Mouse (Mus musculus): ENCODE results near the gene Faf1. TPM values are rescaled to one million over a fixed set of nuclear protein-coding genes. Genes with fewer than 3 reads are reported as not detected.

The Faf1 gene
- polyA plus RNA-seq, 1 experiment from 2014 or later, result 18.5 TPM

GRCm38 (mm10) chr4:109858571-109859392 lies 182.4 kb downstream of the Faf1 start:
- 54% methylated on average over 8 of the region's 8 CpGs for WGBS

GRCm38 (mm10) chr4:109859401-109859800 lies 183.0 kb downstream of the Faf1 start:
- no peak overlapping the region for H3K4me3 ChIP-seq (ENCODE audit: low read length)
- H3K9ac ChIP-seq (ENCODE audit: low read length), result no peak overlapping the region
- H3K27ac ChIP-seq (ENCODE audit: low read length), result no peak overlapping the region
- ATAC-seq (replicated peaks; ENCODE audit: extremely low read depth, insufficient read depth, low FRiP score), result no peak
- WGBS, result 70% methylated on average over 7 of the region's 7 CpGs
- peaks cover 22% of the 10 kb centered on the region for H3K4me1 ChIP-seq (ENCODE audit: control insufficient read depth, insufficient read depth, low read length)
- no peak overlapping the region for H3K4me2 ChIP-seq (ENCODE audit: low read depth, low read length)
- no peaks in the 10 kb centered on the region for H3K9me3 ChIP-seq (replicated peaks; ENCODE audit: control insufficient read depth, low read length)
- H3K27me3 ChIP-seq (ENCODE audit: control insufficient read depth, insufficient read depth, low read length), result no peaks in the 10 kb centered on the region
- H3K36me3 ChIP-seq (ENCODE audit: control insufficient read depth, insufficient read depth), result no peaks in the 10 kb centered on the region

More at GRCm38 (mm10) chr4:109858571-109859392, 182.4 kb downstream of the Faf1 start:
- peaks cover 22% of the 10 kb centered on the region for H3K4me1 ChIP-seq (ENCODE audit: control insufficient read depth, insufficient read depth, low read length)
- H3K9me3 ChIP-seq (replicated peaks; ENCODE audit: control insufficient read depth, low read length), result no peaks in the 10 kb centered on the region
- H3K4me3 ChIP-seq (ENCODE audit: low read length), result no peak overlapping the region
- H3K4me2 ChIP-seq (ENCODE audit: low read depth, low read length), result no peak overlapping the region
- H3K27ac ChIP-seq (ENCODE audit: low read length), result no peak overlapping the region
- no peak overlapping the region for H3K9ac ChIP-seq (ENCODE audit: low read length)
- ATAC-seq (replicated peaks; ENCODE audit: extremely low read depth, insufficient read depth, low FRiP score), result no peak
- H3K36me3 ChIP-seq (ENCODE audit: control insufficient read depth, insufficient read depth), result no peaks in the 10 kb centered on the region
- no peaks in the 10 kb centered on the region for H3K27me3 ChIP-seq (ENCODE audit: control insufficient read depth, insufficient read depth, low read length)

DNA sequence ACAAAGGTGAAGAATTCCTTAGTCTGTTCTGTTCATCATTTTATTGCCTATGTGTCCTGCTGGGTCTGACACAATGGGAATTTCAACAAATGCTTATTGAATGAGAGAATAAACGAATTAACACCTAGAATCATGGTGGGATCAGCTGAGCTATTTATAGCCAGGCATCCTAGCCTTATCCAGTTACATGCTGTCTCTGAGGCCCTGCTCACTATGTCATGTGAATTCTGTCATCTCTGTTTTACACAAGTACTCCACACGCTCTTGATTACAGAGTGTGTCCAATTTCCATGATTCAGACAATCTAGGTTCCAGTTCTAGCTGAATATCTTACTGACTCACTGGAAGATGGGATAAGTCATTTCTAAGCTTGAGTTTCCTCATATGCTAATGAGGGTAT lies 183.9 kb downstream of the Faf1 start:
- no peaks in the 10 kb centered on the region for H3K27me3 ChIP-seq (ENCODE audit: control insufficient read depth, insufficient read depth, low read length)
- H3K4me2 ChIP-seq (ENCODE audit: low read depth, low read length), result no peak overlapping the region
- no peak; the same call in 1 of the 2 replicates for ATAC-seq (replicated peaks; ENCODE audit: extremely low read depth, insufficient read depth, low FRiP score)
- H3K36me3 ChIP-seq (ENCODE audit: control insufficient read depth, insufficient read depth), result no peaks in the 10 kb centered on the region
- no peak overlapping the region for H3K4me3 ChIP-seq (ENCODE audit: low read length)
- H3K27ac ChIP-seq (ENCODE audit: low read length), result no peak overlapping the region
- H3K4me1 ChIP-seq (ENCODE audit: control insufficient read depth, insufficient read depth, low read length), result peaks cover 17% of the 10 kb centered on the region
- no peak overlapping the region for H3K9ac ChIP-seq (ENCODE audit: low read length)
- WGBS, result 32% methylated on average over 2 of the region's 2 CpGs
- no peaks in the 10 kb centered on the region for H3K9me3 ChIP-seq (replicated peaks; ENCODE audit: control insufficient read depth, low read length)

DNA sequence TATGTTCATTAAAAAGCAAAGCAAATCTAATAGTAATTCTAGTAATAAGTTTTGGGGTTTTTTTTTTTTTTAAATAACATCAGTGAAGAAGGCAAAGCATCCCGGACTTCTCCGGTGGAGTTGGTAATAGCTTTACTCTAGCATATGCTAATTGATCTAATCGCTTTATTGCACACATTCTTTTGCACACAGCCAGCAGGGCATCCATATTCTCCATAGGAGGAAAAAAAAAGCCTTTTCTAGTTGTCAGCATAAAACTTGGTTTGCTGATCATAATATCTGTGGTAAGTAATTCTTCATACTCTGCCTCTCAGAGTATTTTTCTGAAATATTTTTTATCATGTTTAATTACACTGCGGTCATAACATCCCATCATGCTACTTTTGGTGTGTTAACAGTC lies 185.9 kb downstream of the Faf1 start:
- H3K27ac ChIP-seq (ENCODE audit: low read length), result no peak overlapping the region
- peaks cover 17% of the 10 kb centered on the region for H3K4me1 ChIP-seq (ENCODE audit: control insufficient read depth, insufficient read depth, low read length)
- H3K27me3 ChIP-seq (ENCODE audit: control insufficient read depth, insufficient read depth, low read length), result no peaks in the 10 kb centered on the region
- H3K9me3 ChIP-seq (replicated peaks; ENCODE audit: control insufficient read depth, low read length), result no peaks in the 10 kb centered on the region
- no peak overlapping the region for H3K4me2 ChIP-seq (ENCODE audit: low read depth, low read length)
- H3K9ac ChIP-seq (ENCODE audit: low read length), result no peak overlapping the region
- no peak overlapping the region for H3K4me3 ChIP-seq (ENCODE audit: low read length)
- WGBS, result 92% methylated on average over 4 of the region's 4 CpGs
- no peaks in the 10 kb centered on the region for H3K36me3 ChIP-seq (ENCODE audit: control insufficient read depth, insufficient read depth)
- ATAC-seq (replicated peaks; ENCODE audit: extremely low read depth, insufficient read depth, low FRiP score), result no peak

- Histone ChIP-seq H3K9ac (ENCODE audit: low read length) (no peak overlapping the region), H3K4me2 (ENCODE audit: low read depth, low read length) (no peak overlapping the region), H3K27ac (ENCODE audit: low read length) (no peak overlapping the region), H3K27me3 (ENCODE audit: control insufficient read depth, insufficient read depth, low read length) (no peaks in the 10 kb centered on the region), H3K4me1 (ENCODE audit: control insufficient read depth, insufficient read depth, low read length) (peaks cover 15% of the 10 kb centered on the region), H3K36me3 (ENCODE audit: control insufficient read depth, insufficient read depth) (no peaks in the 10 kb centered on the region), H3K4me3 (ENCODE audit: low read length) (no peak overlapping the region), H3K9me3 (replicated peaks; ENCODE audit: control insufficient read depth, low read length) (no peaks in the 10 kb centered on the region)
- ATAC-seq (replicated peaks; ENCODE audit: extremely low read depth, insufficient read depth, low FRiP score), result no peak
- 64% methylated on average over 3 of the region's 3 CpGs for WGBS
Observed at GRCm38 (mm10) chr4:109863021-109863420, 186.6 kb downstream of the Faf1 start.

GRCm38 (mm10) chr4:109868897-109869484 lies 192.6 kb downstream of the Faf1 start:
- H3K9me3 ChIP-seq (replicated peaks; ENCODE audit: control insufficient read depth, low read length), result no peaks in the 10 kb centered on the region
- peaks cover 4% of the 10 kb centered on the region; the same call in 1 of the 2 replicates for H3K36me3 ChIP-seq (ENCODE audit: control insufficient read depth, insufficient read depth)
- H3K27me3 ChIP-seq (ENCODE audit: control insufficient read depth, insufficient read depth, low read length), result no peaks in the 10 kb centered on the region
- no peak for ATAC-seq (replicated peaks; ENCODE audit: extremely low read depth, insufficient read depth, low FRiP score)
- no peak overlapping the region for H3K9ac ChIP-seq (ENCODE audit: low read length)
- H3K4me3 ChIP-seq (ENCODE audit: low read length), result no peak overlapping the region
- no peak overlapping the region for H3K4me2 ChIP-seq (ENCODE audit: low read depth, low read length)
- H3K27ac ChIP-seq (ENCODE audit: low read length), result no peak overlapping the region
- no peaks in the 10 kb centered on the region for H3K4me1 ChIP-seq (ENCODE audit: control insufficient read depth, insufficient read depth, low read length)
- 81% methylated on average over 3 of the region's 3 CpGs for WGBS

DNA sequence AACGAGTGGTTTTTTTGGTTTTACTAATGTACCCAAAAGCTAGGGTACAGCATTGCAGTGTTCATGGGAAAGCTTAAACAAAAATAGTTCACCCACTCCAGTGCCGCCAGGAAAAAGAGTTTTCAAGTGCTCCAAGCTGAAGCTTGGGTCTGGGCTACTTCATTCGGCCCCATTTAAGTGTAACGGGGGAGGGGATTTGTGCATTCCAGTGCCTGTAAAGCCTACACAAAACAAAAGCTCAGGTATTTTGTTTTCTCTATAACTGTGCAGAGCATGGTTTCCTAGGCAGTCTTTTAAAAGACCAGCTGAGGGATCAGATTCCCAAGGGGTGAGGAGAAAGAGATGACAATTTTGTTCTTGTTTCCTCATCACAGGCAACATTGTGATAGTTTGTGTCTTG lies 207.9 kb downstream of the Faf1 start:
- Histone ChIP-seq H3K9me3 (replicated peaks; ENCODE audit: control insufficient read depth, low read length) (no peaks in the 10 kb centered on the region), H3K27ac (ENCODE audit: low read length) (no peak overlapping the region), H3K4me3 (ENCODE audit: low read length) (no peak overlapping the region), H3K4me2 (ENCODE audit: low read depth, low read length) (0 out of 2 replicates have a peak overlapping the region, but pooled peaks have one; percentile 21), H3K36me3 (ENCODE audit: control insufficient read depth, insufficient read depth) (no peaks in the 10 kb centered on the region), H3K9ac (ENCODE audit: low read length) (no peak overlapping the region), H3K4me1 (ENCODE audit: control insufficient read depth, insufficient read depth, low read length) (peaks cover 6% of the 10 kb centered on the region), H3K27me3 (ENCODE audit: control insufficient read depth, insufficient read depth, low read length) (no peaks in the 10 kb centered on the region)
- no peak; the same call in 1 of the 2 replicates for ATAC-seq (replicated peaks; ENCODE audit: extremely low read depth, insufficient read depth, low FRiP score)
- WGBS, result 39% methylated on average over 4 of the region's 4 CpGs

GRCm38 (mm10) chr4:109887856-109888357 lies 211.5 kb downstream of the Faf1 start:
- peaks cover 6% of the 10 kb centered on the region for H3K4me1 ChIP-seq (ENCODE audit: control insufficient read depth, insufficient read depth, low read length)
- no peak for ATAC-seq (replicated peaks; ENCODE audit: extremely low read depth, insufficient read depth, low FRiP score)
- H3K27ac ChIP-seq (ENCODE audit: low read length), result no peak overlapping the region
- H3K27me3 ChIP-seq (ENCODE audit: control insufficient read depth, insufficient read depth, low read length), result no peaks in the 10 kb centered on the region
- WGBS, result 83% methylated on average over 6 of the region's 6 CpGs
- H3K4me2 ChIP-seq (ENCODE audit: low read depth, low read length), result no peak overlapping the region
- no peak overlapping the region for H3K9ac ChIP-seq (ENCODE audit: low read length)
- peaks cover 12% of the 10 kb centered on the region for H3K36me3 ChIP-seq (ENCODE audit: control insufficient read depth, insufficient read depth)
- H3K9me3 ChIP-seq (replicated peaks; ENCODE audit: control insufficient read depth, low read length), result no peaks in the 10 kb centered on the region
- no peak overlapping the region for H3K4me3 ChIP-seq (ENCODE audit: low read length)
